Mouse (Mus musculus) splenic B cell, adult 2 months (primary cell): Measurements from ENCODE around the gene Car4.

Source experiments
- DNase-seq: peaks from one replicate; pipeline ENCODE4 v3.0.0-alpha.2; 2011; ENCODE audit warnings: low read depth, low spot score
- H3K27me3 ChIP-seq: 2 replicates; pipeline ENCODE4 v1.6.1; 2012; ENCODE audit warnings: mild to moderate bottlenecking, low read length, moderate library complexity, mixed read lengths; ENCODE audit not compliant: control insufficient read depth, poor library complexity, insufficient read depth, severe bottlenecking
- H3K36me3 ChIP-seq: 2 replicates; pipeline ENCODE4 v1.6.1; 2012; ENCODE audit warnings: mild to moderate bottlenecking, low read length, moderate library complexity, mixed read lengths; ENCODE audit not compliant: control insufficient read depth, poor library complexity, insufficient read depth, severe bottlenecking

Gene Car4

GRCm38 (mm10) chr11:84944639-84945435, 12.7 kb upstream of the Car4 start:
- no peak for DNase-seq

GRCm38 (mm10) chr11:84945841-84946240, 11.7 kb upstream of the Car4 start:
- Histone ChIP-seq H3K36me3 (no peaks in the 10 kb centered on the region), H3K27me3 (no peaks in the 10 kb centered on the region)
- DNase-seq: no peak

More at GRCm38 (mm10) chr11:84944639-84945435, 12.7 kb upstream of the Car4 start:
- Histone ChIP-seq H3K27me3 (no peaks in the 10 kb centered on the region), H3K36me3 (no peaks in the 10 kb centered on the region)

DNA sequence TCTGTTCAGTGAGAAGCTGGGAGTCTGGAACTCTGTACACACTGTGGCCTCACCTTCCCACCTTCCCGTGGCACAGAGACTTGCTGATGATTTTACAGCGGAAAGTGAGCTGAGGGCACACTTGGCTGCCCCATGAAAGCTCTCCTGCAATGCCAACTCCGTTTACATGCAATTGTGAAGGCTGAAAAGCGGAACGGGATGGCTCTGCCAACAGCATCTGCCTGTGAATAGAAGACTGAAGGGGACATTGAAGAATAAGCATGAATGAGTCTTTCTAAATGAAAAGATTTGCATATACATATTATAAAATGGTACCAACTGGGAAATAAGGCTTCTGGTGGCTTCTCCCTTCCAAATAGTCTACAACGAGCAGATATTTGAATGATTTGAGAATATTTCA, 10.4 kb upstream of the Car4 start:
- no peak for DNase-seq
- Histone ChIP-seq H3K36me3 (no peaks in the 10 kb centered on the region), H3K27me3 (no peaks in the 10 kb centered on the region)

DNA sequence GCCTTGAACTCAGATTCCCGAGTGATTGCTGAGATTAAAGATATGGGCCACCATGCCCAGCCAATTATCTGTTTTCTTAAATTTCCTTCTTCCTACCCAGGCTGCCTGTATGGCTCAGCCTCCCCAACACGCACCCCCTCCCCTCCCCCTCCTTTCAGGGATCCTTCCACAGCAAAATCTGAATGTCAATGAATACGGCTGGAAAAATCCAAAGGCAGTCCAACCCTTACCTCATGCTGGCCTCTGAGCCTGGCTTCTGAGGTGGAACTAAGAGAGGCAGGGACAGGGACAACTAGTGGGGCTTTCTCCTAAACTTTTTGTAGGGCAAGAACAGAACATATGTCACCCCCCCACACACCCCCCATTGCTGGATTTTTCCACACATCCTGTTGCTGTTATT, 9.5 kb upstream of the Car4 start:
- no peaks in the 10 kb centered on the region for H3K27me3 ChIP-seq
- H3K36me3 ChIP-seq: no peaks in the 10 kb centered on the region
- DNase-seq: no peak

GRCm38 (mm10) chr11:84948526-84948925, 9.1 kb upstream of the Car4 start:
- DNase-seq: no peak
- H3K27me3 ChIP-seq: no peaks in the 10 kb centered on the region
- no peaks in the 10 kb centered on the region for H3K36me3 ChIP-seq

GRCm38 (mm10) chr11:84952611-84953010, 5.0 kb upstream of the Car4 start:
- no peak for DNase-seq
- Histone ChIP-seq H3K27me3 (no peaks in the 10 kb centered on the region), H3K36me3 (no peaks in the 10 kb centered on the region)

DNA sequence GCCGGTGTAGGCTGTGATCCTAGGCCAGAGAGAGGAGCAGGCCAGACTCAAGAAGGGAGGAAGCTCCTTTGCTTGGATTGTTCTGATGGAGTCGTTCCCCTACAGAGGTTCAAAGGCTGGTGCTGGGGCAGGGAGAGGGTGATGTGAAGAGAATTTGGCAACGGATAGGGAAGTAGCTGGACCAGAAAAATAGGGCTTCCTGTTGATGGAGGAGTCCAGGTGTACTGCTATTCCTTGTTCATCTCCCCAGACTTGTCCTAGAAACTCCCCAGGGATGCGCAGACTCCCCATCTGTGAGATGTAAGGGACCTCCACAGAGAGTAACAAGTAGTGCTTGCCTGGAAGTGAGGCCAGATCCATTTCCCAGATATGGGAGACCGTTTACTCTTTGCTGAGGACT, 1.2 kb upstream of the Car4 start:
- Histone ChIP-seq H3K36me3 (no peaks in the 10 kb centered on the region), H3K27me3 (no peaks in the 10 kb centered on the region; the same call in 1 of the 2 replicates)
- DNase-seq: no peak

- H3K36me3 ChIP-seq: no peaks in the 10 kb centered on the region
- no peaks in the 10 kb centered on the region; the same call in 1 of the 2 replicates for H3K27me3 ChIP-seq
- DNase-seq: no peak
Observed at GRCm38 (mm10) chr11:84957171-84957570, 415 bp upstream of the Car4 start.

DNA sequence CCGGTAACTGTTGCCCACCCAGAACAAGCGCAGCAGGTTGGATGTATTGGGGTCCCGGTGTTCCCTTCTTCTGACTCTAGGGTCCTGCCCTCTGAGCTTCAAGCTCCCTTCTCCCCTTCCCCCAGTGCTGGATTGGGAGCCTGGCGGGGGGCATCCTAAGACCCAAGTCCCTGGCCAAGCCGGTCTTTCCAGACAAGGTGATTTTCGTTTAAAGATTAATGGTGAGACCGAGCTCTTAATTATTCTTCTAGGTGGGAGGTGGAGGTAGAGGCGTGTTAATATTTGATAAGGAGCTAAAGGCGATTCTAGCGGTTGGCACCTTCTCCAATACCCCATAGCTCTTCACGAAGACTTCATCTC, 665 bp downstream of the Car4 start:
- no peaks in the 10 kb centered on the region for H3K36me3 ChIP-seq
- no peaks in the 10 kb centered on the region; the same call in 1 of the 2 replicates for H3K27me3 ChIP-seq
- no peak for DNase-seq

DNA sequence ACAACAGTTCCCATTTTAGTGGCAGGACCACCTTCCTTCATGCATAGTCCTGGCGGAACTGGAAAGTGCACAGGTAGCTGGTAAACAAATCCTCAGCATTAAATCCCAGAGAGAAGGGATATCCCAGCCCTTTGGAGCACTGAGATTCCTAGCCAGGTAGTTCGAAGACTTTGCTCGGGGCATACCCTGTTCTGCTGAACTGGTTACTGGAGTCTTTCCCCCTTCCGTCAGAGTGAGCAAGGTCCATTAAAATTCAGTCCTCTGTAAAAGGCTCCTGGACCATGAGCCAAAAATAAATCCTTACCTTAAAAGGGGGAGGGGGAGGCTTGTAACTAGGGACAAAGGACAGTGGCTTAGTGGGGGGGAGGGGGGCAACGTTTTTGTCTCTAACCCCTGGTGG, 1.6 kb downstream of the Car4 start:
- no peaks in the 10 kb centered on the region; the same call in 1 of the 2 replicates for H3K27me3 ChIP-seq
- no peak for DNase-seq
- H3K36me3 ChIP-seq: no peaks in the 10 kb centered on the region

GRCm38 (mm10) chr11:84959701-84960181, 2.2 kb downstream of the Car4 start:
- Histone ChIP-seq H3K36me3 (no peaks in the 10 kb centered on the region), H3K27me3 (no peaks in the 10 kb centered on the region; the same call in 1 of the 2 replicates)
- DNase-seq: no peak

GRCm38 (mm10) chr11:84960291-84960690, 2.7 kb downstream of the Car4 start:
- Histone ChIP-seq H3K36me3 (no peaks in the 10 kb centered on the region), H3K27me3 (no peaks in the 10 kb centered on the region; the same call in 1 of the 2 replicates)
- DNase-seq: no peak

DNA sequence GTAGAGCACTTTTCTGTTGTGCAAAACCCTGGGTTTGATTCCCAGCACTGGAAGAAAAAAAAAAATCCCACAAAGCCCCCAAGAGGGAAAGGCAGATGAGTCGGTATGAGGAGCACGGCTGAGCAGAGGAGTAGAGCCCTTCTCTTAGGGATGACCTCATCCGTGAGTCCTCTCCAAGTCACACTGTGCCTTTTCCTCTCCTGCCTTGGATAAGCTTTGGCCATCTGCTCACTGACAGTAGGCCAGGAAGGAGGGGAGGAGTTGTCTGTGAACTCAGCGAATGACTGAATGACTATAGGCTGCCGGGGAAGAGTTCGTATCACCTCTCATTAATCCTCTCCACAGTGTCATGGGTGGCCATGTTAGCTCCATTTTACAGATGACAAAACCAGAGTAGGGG, 3.2 kb downstream of the Car4 start:
- Histone ChIP-seq H3K27me3 (no peaks in the 10 kb centered on the region; the same call in 1 of the 2 replicates), H3K36me3 (no peaks in the 10 kb centered on the region)
- no peak for DNase-seq

DNA sequence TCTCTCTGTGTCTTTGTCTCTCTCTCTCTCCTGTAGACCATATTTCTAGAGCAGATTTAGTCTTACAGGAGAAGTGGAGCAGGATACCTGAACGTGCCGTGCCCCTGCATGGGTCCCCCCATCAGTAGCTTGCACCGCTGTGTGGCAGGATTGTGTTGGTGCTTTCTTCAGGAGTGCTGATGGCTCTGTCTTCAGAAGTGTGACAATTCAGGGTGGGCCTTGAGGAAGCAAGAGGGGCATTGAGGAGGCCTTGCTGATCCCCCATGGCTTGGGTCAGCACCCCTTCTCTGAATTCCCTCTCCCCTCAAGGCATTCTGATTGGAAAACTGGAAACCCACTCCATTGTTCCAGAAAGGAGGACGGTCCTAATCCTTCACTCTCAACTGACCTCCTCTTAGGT, 4.0 kb downstream of the Car4 start:
- DNase-seq: no peak
- Histone ChIP-seq H3K36me3 (no peaks in the 10 kb centered on the region), H3K27me3 (no peaks in the 10 kb centered on the region; the same call in 1 of the 2 replicates)

DNA sequence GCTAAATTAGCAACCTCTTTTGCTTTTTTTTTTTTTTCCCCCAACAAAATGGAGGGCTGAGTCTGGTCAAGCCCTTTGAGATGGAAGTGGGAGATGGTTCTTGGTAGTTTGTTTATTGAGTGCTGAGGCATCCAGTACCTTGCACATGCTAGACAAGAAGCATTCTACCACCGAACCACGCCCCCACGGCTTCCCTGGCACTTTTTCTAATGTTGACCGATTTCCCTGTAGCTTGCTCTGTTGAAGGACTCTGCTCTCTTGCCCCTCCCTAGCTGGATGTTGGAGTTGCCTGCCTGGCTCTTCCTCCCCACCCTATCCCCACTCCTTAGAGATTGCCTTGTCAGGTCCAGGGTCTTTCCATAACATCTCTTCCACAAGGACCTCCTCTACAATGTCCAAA, 5.0 kb downstream of the Car4 start:
- no peaks in the 10 kb centered on the region for H3K36me3 ChIP-seq
- no peaks in the 10 kb centered on the region; the same call in 1 of the 2 replicates for H3K27me3 ChIP-seq
- DNase-seq: no peak
